Mouse (Mus musculus): ENCODE data around the gene Sem1. TPM values are rescaled to one million over a fixed set of nuclear protein-coding genes. Genes with fewer than 3 reads are reported as not detected.

Gene Sem1
- 120 and 123 TPM in 2 replicates for polyA plus RNA-seq (2012)

DNA sequence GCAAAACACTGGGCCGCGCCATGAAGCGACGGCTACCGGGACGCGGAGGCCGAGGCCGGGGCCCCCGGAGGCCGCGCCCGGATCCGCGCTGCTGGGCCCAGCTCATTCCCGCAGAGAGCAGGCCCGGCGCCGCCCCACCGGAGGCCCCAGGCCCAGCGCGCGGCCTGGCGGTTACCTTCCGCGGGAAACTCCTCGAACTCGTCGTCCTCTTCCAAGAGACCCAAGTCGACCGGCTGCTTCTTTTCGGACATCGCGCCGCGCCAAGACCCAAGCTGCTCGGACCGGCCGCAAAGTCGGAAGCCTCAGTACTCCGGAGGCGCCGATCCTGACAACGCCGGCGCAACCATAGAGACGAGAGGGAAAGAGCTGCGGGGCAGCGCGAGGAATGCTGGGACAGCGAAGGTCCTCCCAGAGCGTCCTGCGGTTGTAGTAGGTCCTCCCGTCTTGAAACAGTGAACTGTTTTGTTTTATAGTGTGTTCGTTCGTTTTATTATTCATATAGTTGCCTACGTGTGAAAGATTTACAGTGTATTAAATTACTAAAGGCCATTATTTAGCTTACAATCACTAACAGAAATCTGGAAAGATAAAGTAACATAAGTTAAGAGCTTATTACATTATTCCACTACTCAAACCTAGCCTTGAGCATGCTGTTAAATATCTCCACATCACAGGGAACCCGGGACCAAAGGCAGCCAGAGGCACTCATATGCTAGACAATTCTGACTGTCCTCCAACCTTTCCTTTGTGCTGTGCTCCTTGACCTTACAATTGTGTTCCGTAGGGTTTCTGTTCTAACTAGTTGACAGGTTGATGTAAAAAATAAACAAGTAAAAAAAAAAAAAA, at the start of gene Sem1:
TSS of gene Sem1 (minus strand) at position 360 of the 846 bp plus-strand sequence.

